Mouse (Mus musculus) brown adipose tissue, adult 24 weeks (tissue): ENCODE results near the gene Trove2. TPM values are rescaled to one million over a fixed set of nuclear protein-coding genes. Genes with fewer than 3 reads are reported as not detected.

Experiments used
- H3K27ac ChIP-seq: fragments of 200-500 bp; replicated peaks from 2 replicates; pipeline ENCODE4 v1.5.1; 2012; ENCODE audit warnings: low read depth, mild to moderate bottlenecking, low read length
- H3K4me1 ChIP-seq: fragments of 200-500 bp; 2 replicates; pipeline ENCODE4 v1.6.1; 2012; ENCODE audit warnings: low read length, mixed read lengths; ENCODE audit not compliant: control insufficient read depth, insufficient read depth, insufficient read length
- H3K4me3 ChIP-seq: fragments of 200-500 bp; 2 replicates; pipeline ENCODE4 v1.5.1; 2012; ENCODE audit warnings: low read depth, mild to moderate bottlenecking, low read length, moderate library complexity; ENCODE audit not compliant: insufficient read depth
- polyA plus RNA-seq: library from polyadenylated mRNA; stranded (reverse); fragments of >200 nt; gene quantifications from 2 replicates; pipeline ENCODE4 v1.2.4, GENCODE M21; 2012; ENCODE audit not compliant: missing spikeins, insufficient read depth, insufficient read length

Gene Trove2
- 4.9 and 5.0 TPM in 2 replicates for polyA plus RNA-seq

DNA sequence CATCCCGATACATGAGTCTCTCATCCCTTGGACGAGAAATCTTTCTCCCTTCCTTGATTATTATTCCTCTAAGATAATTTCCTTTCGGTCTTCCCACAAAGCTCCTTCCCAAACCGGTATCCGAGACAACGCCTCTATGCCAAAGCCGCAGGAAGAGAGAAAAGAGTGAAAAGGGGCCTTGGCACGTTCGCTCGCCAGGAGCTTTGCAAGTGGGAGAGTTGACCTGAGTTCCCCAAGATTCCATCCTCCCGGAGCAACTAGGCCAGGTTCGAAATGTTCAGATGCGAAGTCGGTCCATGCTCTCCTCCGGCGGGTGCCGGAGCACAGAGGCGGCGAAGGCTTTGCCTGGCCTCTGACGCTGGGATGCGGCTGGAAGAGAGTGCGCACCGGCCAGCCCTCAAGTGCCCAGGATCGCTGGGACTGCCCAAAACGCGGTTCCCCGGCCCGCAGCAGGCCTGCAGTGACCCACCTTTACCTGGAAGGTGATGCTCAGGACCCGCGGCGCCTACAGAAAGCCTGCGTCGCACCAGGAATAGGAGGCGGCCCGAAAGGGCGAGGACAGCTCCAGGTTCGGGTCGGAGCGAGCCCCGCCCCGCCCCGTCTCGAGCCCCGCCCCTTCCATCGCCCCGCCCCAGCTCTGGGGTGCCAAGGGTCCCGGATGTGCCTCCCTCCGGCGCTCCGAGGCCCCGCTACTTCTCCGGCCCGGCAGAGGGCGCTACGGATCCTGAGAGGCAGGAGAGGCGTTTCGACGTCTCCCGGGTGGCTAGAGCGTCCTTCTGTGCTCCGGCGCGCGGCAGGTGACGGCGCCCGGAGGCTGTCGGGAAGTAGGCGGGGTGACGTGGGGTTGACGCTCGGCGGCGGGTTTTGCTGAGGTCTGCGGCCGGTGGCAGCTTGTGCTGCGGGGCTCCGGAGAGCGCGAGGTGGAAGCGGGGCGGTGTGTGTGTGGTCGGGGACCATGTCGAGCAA lies at the start of gene Trove2, which contains the start of gene Uchl5:
Gene Trove2 (minus strand): TSS at position 623 of the 966 bp plus-strand sequence.
Gene Uchl5 (plus strand): TSS at position 827 of the 966 bp plus-strand sequence.
- Histone ChIP-seq H3K4me1 (no peaks in the 10 kb centered on the region), H3K4me3 (peak within 1 kb of the TSS; percentile 91), H3K27ac (no peak within 1 kb of the TSS)

DNA sequence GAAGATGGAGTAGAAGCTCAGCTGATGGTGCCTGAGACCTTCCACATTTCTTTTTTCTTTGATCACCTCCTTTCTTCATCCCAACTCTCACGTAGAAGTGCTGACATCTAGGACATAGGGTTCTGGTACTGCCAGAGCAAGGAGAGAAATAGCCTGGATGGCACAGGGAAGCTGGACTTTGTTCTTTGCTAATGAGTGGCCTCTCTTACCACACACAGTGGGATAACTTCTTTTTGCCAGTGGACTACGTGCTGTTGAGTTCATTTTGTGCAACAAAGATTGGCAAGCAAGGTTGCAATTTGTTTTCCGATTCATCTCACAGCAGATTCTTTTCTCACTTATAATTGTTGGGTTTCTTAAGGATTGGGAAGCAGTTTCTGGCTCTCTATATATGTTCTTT lies 45.8 kb upstream of the Trove2 start:
- Histone ChIP-seq H3K4me1 (no peaks in the 10 kb centered on the region), H3K27ac (no peak overlapping the region), H3K4me3 (no peak overlapping the region)

DNA sequence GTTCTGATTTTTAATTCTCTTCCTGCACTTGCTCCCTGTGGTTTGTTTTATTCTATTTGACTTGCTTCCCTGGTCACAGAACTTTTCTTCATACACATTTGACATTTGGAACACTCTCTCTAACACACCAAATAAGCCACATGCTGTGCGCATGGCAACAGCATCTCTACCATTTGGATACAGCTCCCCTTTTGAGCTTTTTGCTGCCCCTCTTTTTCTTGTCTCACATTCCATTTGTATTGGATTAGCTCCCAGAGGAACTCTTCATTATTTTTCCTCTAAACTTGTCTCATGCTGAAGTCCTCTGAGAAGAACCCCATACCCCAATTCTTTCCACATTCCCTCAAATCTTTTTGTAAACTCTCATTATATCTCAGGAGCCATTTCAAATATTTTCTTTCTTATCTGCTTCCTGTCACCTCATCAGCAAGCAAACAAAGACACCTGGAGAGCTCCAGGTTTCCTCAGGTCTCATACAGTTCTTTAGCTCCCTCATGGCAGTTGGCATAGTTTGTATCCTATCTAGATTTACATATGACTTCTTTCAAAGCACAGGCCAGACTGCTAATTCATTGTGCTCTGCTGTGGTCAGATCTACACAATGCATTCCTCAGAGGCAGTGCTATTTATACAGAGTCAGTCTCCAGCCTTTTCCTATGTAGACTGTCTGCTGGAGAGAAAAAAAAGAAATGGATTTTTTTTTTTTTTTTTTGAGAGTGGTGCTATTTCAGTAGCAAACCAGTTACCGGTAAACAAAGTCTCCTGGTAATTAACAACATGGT lies 43.4 kb upstream of the Trove2 start:
- H3K4me1 ChIP-seq: no peaks in the 10 kb centered on the region
- no peak overlapping the region for H3K27ac ChIP-seq
- no peak overlapping the region for H3K4me3 ChIP-seq

DNA sequence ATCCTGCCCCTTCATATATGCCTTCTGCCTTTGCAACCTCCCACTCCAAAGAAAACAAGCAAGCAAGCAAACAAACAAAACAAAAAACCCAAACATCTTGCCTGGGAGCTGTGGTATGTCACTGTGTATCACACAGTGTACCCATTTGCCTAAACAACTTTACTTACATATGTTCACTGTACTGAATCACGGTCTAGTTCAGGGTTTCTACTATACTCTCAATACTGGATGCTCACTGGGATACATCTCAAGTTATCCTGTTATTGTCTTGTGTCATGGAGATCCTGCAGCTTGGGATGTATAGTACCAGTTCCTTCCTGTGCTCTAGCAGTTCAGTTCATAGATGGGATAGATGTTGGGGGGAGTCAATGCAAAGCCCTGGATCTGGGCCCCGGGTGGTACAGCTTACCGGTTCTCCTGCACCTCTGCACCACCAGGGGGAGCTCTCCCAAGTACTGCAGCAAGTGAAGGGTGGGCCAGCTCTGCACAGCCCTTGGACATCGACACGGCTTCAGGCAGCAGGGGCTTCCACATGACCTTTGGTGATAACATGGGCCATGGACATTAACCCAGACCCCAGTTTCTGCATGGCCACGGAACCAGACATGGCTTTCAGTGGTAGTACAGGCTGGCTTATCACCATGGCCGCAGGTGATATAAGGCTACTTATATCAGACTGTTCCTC lies 37.0 kb upstream of the Trove2 start:
- no peaks in the 10 kb centered on the region for H3K4me1 ChIP-seq
- no peak overlapping the region for H3K4me3 ChIP-seq
- no peak overlapping the region for H3K27ac ChIP-seq

DNA sequence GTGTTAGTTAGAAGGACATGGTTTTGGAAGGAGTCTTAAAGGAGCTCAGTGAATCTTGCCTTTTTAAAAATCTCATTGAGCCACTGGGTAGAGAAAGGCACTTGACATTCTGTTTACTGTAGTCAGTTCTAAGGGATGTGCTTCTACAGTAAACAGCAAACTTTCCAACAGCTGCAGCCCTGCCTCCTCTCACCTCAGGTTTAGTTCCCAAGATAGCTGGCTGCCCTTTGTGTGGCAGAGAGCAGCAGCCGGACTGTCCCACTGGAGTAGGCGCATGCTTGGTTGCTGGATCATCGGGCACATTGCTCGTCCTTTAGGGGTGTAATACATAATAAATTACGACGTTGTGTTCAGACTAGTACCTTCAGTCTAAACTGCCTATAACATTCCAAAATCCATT lies 32.2 kb upstream of the Trove2 start:
- no peak overlapping the region for H3K27ac ChIP-seq
- no peak overlapping the region for H3K4me3 ChIP-seq
- H3K4me1 ChIP-seq: no peaks in the 10 kb centered on the region

DNA sequence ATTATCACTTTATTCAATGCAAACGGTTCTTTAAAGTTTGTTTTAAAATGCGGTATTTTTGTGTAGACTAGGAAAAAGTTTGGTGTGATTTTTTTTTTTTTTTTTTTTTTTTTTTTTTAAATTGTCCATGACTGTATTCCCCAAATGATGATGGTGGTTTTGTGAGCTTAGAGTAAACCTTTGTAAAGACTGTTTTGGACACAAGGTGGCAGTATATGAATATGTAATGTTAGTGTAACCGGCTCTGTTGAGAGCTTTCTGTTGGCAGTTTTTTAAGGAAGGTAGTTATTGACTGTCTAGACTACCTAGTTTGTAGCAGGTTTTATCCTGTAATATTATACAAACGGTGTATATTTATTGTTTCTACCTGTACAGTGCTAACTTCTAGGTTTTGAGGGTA lies 26.7 kb upstream of the Trove2 start:
- Histone ChIP-seq H3K4me1 (no peaks in the 10 kb centered on the region), H3K4me3 (no peak overlapping the region), H3K27ac (no peak overlapping the region)

DNA sequence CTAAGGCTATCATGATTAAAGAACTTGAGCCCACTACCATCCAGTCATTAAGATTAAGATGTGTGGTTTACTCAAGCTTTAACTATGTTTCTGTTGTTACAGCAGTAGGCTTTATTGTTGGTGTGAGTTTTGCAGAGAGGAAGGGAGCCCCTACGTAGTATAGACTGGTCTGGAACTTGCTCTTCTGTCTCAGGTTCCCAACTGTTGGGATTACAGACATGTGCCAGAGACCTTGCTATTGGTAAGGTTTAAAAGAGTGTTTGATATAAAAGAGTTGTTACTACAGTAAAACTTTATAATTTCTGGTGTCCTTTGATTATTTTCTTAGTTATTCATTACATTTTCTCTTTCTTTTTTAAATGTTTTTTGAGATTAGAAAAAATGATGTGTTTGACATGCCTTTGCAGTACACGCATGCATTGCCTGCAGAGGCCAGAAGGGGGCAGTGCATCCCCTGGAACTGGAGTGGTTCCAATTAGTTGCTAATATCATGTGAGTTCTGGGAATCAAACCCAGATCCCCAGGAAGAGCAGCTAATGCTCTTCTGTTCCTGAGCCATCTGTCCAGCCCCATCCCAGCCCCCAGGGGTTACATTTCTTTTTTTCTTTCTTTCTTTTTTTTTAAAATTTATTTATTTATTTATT lies 11.8 kb upstream of the Trove2 start:
- Histone ChIP-seq H3K27ac (no peak overlapping the region), H3K4me1 (no peaks in the 10 kb centered on the region), H3K4me3 (no peak overlapping the region)

DNA sequence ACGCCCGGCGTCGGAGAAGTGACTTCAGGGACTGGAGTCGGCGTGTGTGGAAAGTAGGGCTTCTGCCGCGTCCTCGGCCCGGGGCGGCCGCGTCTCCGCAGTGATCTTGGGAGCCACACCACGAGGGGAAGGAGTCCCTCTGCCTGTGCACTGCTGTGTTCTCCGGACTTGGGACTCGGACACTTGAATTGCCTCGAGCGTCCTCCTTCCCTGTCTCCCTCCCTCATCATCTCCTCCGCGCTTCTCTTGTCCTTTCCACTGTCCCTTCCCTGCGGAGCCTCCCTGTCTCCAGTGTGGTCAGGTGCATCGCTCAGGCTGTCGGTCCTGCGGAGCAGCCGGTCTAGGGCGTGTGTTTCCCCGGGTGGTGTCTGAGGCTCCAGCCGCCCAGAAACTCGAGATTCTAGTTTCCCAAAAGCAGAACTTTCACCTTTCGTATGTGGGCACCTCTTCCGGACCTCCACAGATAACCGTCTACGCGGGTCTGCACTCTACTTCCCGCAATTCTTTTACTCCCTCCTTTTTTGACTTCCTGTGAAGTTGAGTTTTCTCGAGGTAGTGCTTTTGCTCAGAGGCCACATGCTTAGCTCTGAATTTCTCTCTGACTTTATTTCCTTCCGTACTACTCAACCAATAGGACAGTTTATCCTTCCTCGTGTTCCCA lies 820 bp upstream of the Trove2 start:
- H3K27ac ChIP-seq: no peak overlapping the region
- peak overlapping the region; percentile 91 for H3K4me3 ChIP-seq
- no peaks in the 10 kb centered on the region for H3K4me1 ChIP-seq

DNA sequence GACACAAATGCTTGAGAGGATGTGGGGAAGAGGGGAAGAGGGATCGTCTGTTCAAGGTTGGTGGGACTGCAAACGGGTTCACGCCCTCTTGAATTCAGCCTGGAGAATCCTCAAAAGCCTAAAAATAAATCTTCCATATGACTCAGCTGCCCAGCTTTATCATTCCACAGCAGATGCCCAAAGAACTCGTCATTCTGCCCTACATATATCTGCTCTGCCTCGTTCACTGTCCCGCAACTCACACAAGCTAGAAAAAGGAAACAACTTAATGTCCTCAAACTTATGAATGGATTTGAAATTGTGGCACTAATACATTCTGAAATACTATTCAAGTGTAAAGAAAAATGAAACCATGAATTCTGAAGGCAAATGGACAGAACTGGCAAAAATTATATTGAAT lies 3.0 kb downstream of the Trove2 start:
- Histone ChIP-seq H3K4me3 (no peak overlapping the region), H3K4me1 (no peaks in the 10 kb centered on the region), H3K27ac (no peak overlapping the region)

DNA sequence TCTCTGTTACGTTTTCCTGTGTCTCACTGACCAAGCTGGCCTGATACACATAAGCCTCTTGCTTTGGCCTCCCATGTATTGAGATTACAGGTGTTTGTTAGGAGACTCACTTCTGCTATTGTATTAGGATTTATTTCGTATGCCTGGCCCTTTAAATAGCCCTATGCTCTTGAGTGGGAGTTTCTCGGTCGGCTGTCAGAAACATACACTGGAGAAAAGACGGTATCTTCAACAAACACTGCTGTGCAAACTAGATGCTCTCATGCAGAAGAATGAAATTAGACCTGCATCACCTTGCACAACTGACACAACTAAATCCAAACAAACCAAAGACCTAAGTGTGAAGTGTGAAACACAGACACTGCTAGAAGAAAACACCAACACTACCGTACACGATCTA lies 3.8 kb downstream of the Trove2 start:
- no peak overlapping the region for H3K27ac ChIP-seq
- H3K4me1 ChIP-seq: no peaks in the 10 kb centered on the region
- H3K4me3 ChIP-seq: no peak overlapping the region

DNA sequence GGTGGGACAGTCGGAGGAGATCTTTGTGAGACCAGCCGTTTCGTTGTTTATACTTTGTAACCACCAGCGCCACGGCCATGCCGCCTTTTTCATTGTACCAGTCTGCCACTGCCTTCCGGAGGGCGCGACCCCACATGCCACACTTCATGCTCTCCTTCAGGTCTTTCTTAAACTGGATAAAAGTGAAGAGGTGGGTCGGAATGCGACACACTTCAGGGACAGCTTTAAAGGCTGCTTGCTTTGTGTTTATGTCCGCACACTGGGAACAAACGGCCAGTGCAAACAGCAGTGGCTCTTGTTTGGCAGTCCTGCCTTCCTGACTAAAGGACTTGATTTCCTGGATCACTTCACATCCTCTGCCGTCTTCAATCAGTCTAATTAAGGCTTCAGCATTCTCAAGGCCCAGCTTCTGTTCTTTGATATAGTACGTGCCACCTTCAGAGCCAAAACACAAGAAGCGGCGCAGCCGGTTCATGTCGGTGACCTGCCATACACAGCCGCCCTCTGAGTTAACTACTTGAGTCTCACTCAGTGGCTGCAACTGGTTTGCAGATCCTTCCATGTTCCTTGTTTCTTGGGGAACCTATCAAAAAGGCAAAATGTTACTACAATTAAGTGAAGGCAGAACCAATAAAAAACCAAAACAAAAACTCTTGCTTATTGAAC lies 6.3 kb downstream of the Trove2 start:
- H3K27ac ChIP-seq: no peak overlapping the region
- no peak overlapping the region for H3K4me3 ChIP-seq
- no peaks in the 10 kb centered on the region for H3K4me1 ChIP-seq

DNA sequence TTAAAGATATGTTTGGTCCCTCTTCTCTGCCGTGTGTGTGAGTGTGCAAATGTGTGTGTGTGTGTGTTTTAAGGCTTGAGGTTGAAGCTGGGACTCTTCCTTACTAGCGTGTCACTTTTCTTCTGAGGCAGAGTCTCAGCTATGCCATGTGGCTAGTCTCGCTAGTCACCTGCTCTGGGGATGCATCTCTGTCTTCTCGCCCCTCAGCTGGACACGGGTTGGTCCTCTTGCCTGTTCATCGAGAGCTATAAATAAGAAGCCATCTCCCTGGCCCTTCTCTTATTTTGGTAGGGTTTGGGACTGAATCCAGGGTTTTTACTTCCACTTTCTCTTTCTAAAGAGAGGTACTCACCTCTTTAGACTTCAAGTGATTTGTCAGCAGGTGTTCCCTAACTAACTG lies 10.6 kb downstream of the Trove2 start:
- no peaks in the 10 kb centered on the region for H3K4me1 ChIP-seq
- H3K27ac ChIP-seq: no peak overlapping the region
- no peak overlapping the region for H3K4me3 ChIP-seq

DNA sequence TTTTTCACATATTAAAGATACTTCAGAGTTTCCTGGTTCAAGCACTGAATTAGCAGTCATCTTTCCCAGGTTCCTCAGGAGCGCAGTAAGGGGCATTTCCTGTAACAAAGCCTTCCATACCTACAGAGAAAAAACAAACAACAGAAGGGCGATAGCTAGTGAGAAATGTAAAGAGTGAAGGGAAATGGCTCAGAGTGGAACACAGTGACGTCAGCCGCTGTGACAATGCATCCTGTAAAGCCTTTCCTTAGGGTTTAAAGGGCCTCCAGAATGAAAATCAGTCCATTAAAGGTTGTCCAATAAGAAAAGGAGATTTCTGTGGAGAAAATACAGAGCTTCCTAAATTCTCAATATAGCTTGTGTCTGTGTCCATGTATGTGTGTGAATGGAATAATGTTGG lies 11.1 kb downstream of the Trove2 start:
- no peak overlapping the region for H3K27ac ChIP-seq
- H3K4me1 ChIP-seq: no peaks in the 10 kb centered on the region
- no peak overlapping the region for H3K4me3 ChIP-seq

DNA sequence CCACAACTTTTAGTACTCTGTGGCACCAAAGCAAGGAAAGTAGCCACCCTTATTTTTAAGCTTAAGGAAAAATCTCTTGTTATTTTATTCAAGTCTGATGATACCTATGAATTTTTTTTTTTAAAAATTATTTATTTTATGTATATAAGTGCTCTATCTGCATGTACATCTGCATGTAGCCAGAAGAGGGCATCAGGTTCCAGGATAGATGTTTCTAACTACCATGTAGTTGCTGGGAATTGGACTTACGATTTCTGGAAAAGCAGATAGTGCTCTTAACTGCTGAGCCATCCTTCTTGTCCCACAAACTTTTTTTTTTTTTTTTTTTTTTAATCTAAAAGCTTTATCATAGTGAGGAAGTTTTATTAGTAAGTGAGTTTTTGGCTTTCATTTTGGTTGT lies 12.4 kb downstream of the Trove2 start:
- Histone ChIP-seq H3K4me1 (no peaks in the 10 kb centered on the region), H3K27ac (no peak overlapping the region), H3K4me3 (no peak overlapping the region)
